Mouse (Mus musculus) MEL (cell line): ENCODE results near the gene Olfr90. TPM values are rescaled to one million over a fixed set of nuclear protein-coding genes. Genes with fewer than 3 reads are reported as not detected.

Experiments used
- DNase-seq: peaks from one replicate; pipeline ENCODE4 v3.0.0; 2011; ENCODE audit warnings: low read depth, low spot score
- H3K27ac ChIP-seq: 2 replicates; pipeline ENCODE4 v1.5.1; 2012; ENCODE audit warnings: low read depth, mild to moderate bottlenecking, control low read depth, low read length, moderate library complexity; ENCODE audit not compliant: control insufficient read depth
- H3K27me3 ChIP-seq, 2 experiments: fragments of 150-350 bp in 1 of 2; sonication (generic) in 1 of 2; 2 replicates each; pipeline ENCODE4 v1.6.1; 2012; ENCODE audit warnings: low read length in 2 of 2, mild to moderate bottlenecking in 2 of 2, improper control_type of control experiment in 1 of 2, moderate library complexity in 1 of 2; ENCODE audit not compliant: insufficient read depth in 2 of 2, control insufficient read depth in 1 of 2
- H3K36me3 ChIP-seq, 2 experiments: 2 replicates each; pipeline ENCODE4 v1.6.1; 2012 to 2014; ENCODE audit warnings: low read length in 2 of 2, improper control_type of control experiment in 1 of 2, inconsistent platforms in 1 of 2, mild to moderate bottlenecking in 1 of 2; ENCODE audit not compliant: insufficient read depth in 2 of 2, control insufficient read depth in 1 of 2
- H3K4me1 ChIP-seq, 2 experiments: fragments of 150-350 bp in 1 of 2; sonication (generic) in 1 of 2; 2 replicates each; pipeline ENCODE4 v1.6.1; 2012; ENCODE audit warnings: low read length in 2 of 2, improper control_type of control experiment in 1 of 2, mild to moderate bottlenecking in 1 of 2; ENCODE audit not compliant: insufficient read depth in 2 of 2, control insufficient read depth in 1 of 2
- H3K4me3 ChIP-seq, 2 experiments: fragments of 150-350 bp in 1 of 2; sonication (generic) in 1 of 2; 2 replicates each; pipeline ENCODE4 v1.5.1; 2012; ENCODE audit warnings: low read depth in 2 of 2, low read length in 2 of 2, mild to moderate bottlenecking in 2 of 2, moderate library complexity in 2 of 2, control low read depth in 1 of 2, improper control_type of control experiment in 1 of 2; ENCODE audit not compliant: control insufficient read depth in 1 of 2, insufficient read depth in 1 of 2
- H3K79me2 ChIP-seq: 2 replicates; pipeline ENCODE4 v1.6.1; 2012; ENCODE audit warnings: mild to moderate bottlenecking, low read length, moderate library complexity; ENCODE audit not compliant: control insufficient read depth, poor library complexity, insufficient read depth
- H3K9ac ChIP-seq: 2 replicates; pipeline ENCODE4 v1.6.1; 2012; ENCODE audit warnings: low read depth, mild to moderate bottlenecking, control low read depth, low read length, moderate library complexity; ENCODE audit not compliant: control insufficient read depth, poor library complexity, severe bottlenecking
- H3K9me3 ChIP-seq: fragments of 150-350 bp; sonication (generic); replicated peaks from 2 replicates; pipeline ENCODE4 v1.6.1; 2012; ENCODE audit warnings: mild to moderate bottlenecking, low read length, improper control_type of control experiment, moderate library complexity; ENCODE audit not compliant: insufficient read depth
- CHD1 ChIP-seq: IDR thresholded peaks from 2 replicates; pipeline ENCODE4 v1.6.1; 2012; ENCODE audit warnings: low read depth, mild to moderate bottlenecking, inconsistent platforms, low read length, improper control_type of control experiment
- CTCF ChIP-seq, 3 experiments: IDR thresholded peaks in 2 of 3; conservative IDR thresholded peaks in 1 of 3; 2 replicates each; pipeline ENCODE4 v1.5.1; 2011 to 2012; ENCODE audit warnings: low read length in 3 of 3, low read depth in 2 of 3, mild to moderate bottlenecking in 2 of 3, improper control_type of control experiment in 1 of 3, inconsistent platforms in 1 of 3, mixed read lengths in 1 of 3, moderate library complexity in 1 of 3; ENCODE audit not compliant: control insufficient read depth in 1 of 3, insufficient read depth in 1 of 3, poor library complexity in 1 of 3, severe bottlenecking in 1 of 3
- E2F4 ChIP-seq: IDR thresholded peaks from 2 replicates; pipeline ENCODE4 v1.6.1; 2011; ENCODE audit warnings: low read depth, low read length, improper control_type of control experiment, borderline replicate concordance
- EP300 ChIP-seq, 2 experiments: IDR thresholded peaks; 2 replicates each; pipeline ENCODE4 v1.6.1; 2011; ENCODE audit warnings: improper control_type of control experiment in 2 of 2, low read length in 2 of 2, low read depth in 1 of 2, mild to moderate bottlenecking in 1 of 2
- ETS1 ChIP-seq: IDR thresholded peaks from 2 replicates; pipeline ENCODE4 v1.6.1; 2012; ENCODE audit warnings: low read depth, mild to moderate bottlenecking, inconsistent platforms, low read length, improper control_type of control experiment, moderate library complexity
- GABPA ChIP-seq: IDR thresholded peaks from 2 replicates; pipeline ENCODE4 v1.6.1; 2012; ENCODE audit warnings: low read depth, mild to moderate bottlenecking, inconsistent platforms, low read length, improper control_type of control experiment, moderate library complexity
- MAZ ChIP-seq: IDR thresholded peaks from 2 replicates; pipeline ENCODE4 v1.6.1; 2012; ENCODE audit warnings: low read depth, mild to moderate bottlenecking, inconsistent platforms, low read length, improper control_type of control experiment
- MEF2A ChIP-seq: IDR thresholded peaks from 2 replicates; pipeline ENCODE4 v1.6.1; 2014; ENCODE audit warnings: low read depth, mild to moderate bottlenecking, inconsistent platforms, low read length, improper control_type of control experiment; ENCODE audit not compliant: poor library complexity, insufficient replicate concordance, severe bottlenecking; ENCODE audit errors: extremely low read depth
- MYB ChIP-seq: IDR thresholded peaks from 2 replicates; pipeline ENCODE4 v1.6.1; 2011; ENCODE audit warnings: mild to moderate bottlenecking, low read depth, low read length, improper control_type of control experiment
- NELFE ChIP-seq: IDR thresholded peaks from 2 replicates; pipeline ENCODE4 v1.6.1; 2011; ENCODE audit warnings: low read depth, low read length, improper control_type of control experiment
- RAD21 ChIP-seq: IDR thresholded peaks from 2 replicates; pipeline ENCODE4 v1.6.1; 2011; ENCODE audit warnings: mild to moderate bottlenecking, low read depth, low read length, improper control_type of control experiment
- RCOR1 ChIP-seq: IDR thresholded peaks from 2 replicates; pipeline ENCODE4 v1.6.1; 2012; ENCODE audit warnings: low read depth, mild to moderate bottlenecking, inconsistent platforms, low read length, improper control_type of control experiment
- SIN3A ChIP-seq: IDR thresholded peaks from 2 replicates; pipeline ENCODE4 v1.6.1; 2012; ENCODE audit warnings: low read length, improper control_type of control experiment, inconsistent platforms
- SMC3 ChIP-seq: IDR thresholded peaks from 2 replicates; pipeline ENCODE4 v1.6.1; 2011; ENCODE audit warnings: low read depth, low read length, improper control_type of control experiment
- TAL1 ChIP-seq: IDR thresholded peaks from 2 replicates; pipeline ENCODE4 v1.6.1; 2012; ENCODE audit warnings: mild to moderate bottlenecking, inconsistent platforms, low read length, moderate library complexity, mixed read lengths
- TBP ChIP-seq: IDR thresholded peaks from 2 replicates; pipeline ENCODE4 v1.8.0; 2011; ENCODE audit warnings: low read depth, low read length, improper control_type of control experiment
- USF2 ChIP-seq, 2 experiments: IDR thresholded peaks; 2 replicates each; pipeline ENCODE4 v1.6.1; 2011 to 2012; ENCODE audit warnings: improper control_type of control experiment in 2 of 2, low read length in 2 of 2, borderline replicate concordance in 1 of 2, inconsistent platforms in 1 of 2, low read depth in 1 of 2, mild to moderate bottlenecking in 1 of 2; ENCODE audit not compliant: insufficient read depth in 1 of 2
- ZMIZ1 ChIP-seq: IDR thresholded peaks from 2 replicates; pipeline ENCODE4 v1.6.1; 2012; ENCODE audit warnings: low read depth, mild to moderate bottlenecking, inconsistent platforms, low read length, improper control_type of control experiment, moderate library complexity
- ZNF384 ChIP-seq: IDR thresholded peaks from 2 replicates; pipeline ENCODE4 v1.6.1; 2012; ENCODE audit warnings: low read depth, mild to moderate bottlenecking, inconsistent platforms, low read length, improper control_type of control experiment
- polyA plus RNA-seq, 2 experiments: library from polyadenylated mRNA; stranded (reverse) in 1 of 2; unstranded in 1 of 2; fragments of >175 nt in 1 of 2; fragments of >200 nt in 1 of 2; gene quantifications; 2 replicates each; pipeline versions ENCODE4 v1.2.1 to v1.2.4; 2012; ENCODE audit warnings: low replicate concordance in 2 of 2, low read depth in 1 of 2; ENCODE audit not compliant: insufficient read length in 2 of 2, insufficient read depth in 1 of 2, missing spikeins in 1 of 2
- total RNA-seq: library from RNA; depleted of rRNA; stranded (reverse); fragments of 300-350 nt; gene quantifications from 2 replicates; pipeline ENCODE4 v1.2.3, GENCODE M21; 2012

Olfr90 gene
- total and polyA plus RNA-seq, 3 experiments: 0.08 TPM; not detected in 1

DNA sequence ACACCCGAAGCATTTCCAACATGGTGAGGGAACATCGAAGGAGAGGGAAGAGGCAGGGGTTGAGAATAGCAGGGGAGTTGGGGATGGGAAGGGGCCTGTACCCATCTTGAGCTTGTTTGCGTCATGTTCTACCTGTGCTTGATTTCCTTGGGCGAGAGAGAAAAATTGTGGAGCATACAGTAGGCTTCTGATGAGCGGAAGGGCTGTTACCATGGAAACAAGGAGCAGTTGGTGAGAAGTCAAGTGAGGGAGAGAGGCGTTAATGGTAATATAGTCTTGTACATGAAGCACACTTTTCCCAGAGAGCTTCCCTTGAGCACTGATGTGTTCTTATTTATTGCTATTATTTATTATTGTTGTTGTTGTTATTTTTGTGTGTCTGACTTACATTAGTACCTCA lies 31.3 kb downstream of the Olfr90 start:
- H3K9ac ChIP-seq: no peak overlapping the region
- no peak for TF ChIP-seq CTCF (IDR thresholded peaks at IDR 0.05 in 2 of 3, conservative IDR thresholded peaks at IDR 0.05 in 1 of 3; ENCODE audit: control insufficient read depth in 1 of 3, insufficient read depth in 1 of 3, low read depth in 2 of 3, low read length in 3 of 3, poor library complexity in 1 of 3, severe bottlenecking in 1 of 3)
- TF ChIP-seq TBP: no peak
- TF ChIP-seq MYB: no peak
- no peak for TF ChIP-seq RCOR1
- no peak for TF ChIP-seq EP300 (IDR thresholded peaks at IDR 0.05; ENCODE audit: low read depth in 1 of 2, low read length in 2 of 2)
- TF ChIP-seq USF2 (IDR thresholded peaks at IDR 0.05; ENCODE audit: borderline replicate concordance in 1 of 2, insufficient read depth in 1 of 2, low read depth in 1 of 2, low read length in 2 of 2): no peak
- TF ChIP-seq SIN3A: no peak
- TF ChIP-seq CHD1: no peak
- TF ChIP-seq ZNF384: no peak
- no peak for TF ChIP-seq RAD21
- TF ChIP-seq MEF2A: no peak
- TF ChIP-seq MAZ: no peak
- no peak for TF ChIP-seq ETS1
- TF ChIP-seq GABPA: no peak
- no peak for TF ChIP-seq NELFE
- no peak for TF ChIP-seq SMC3
- TF ChIP-seq ZMIZ1: no peak
- no peak for TF ChIP-seq TAL1
- no peak for TF ChIP-seq E2F4
- TF ChIP-seq, all 39 proteins: peak for 0
- no peak overlapping the region for H3K4me3 ChIP-seq
- no peak overlapping the region for H3K27ac ChIP-seq
- no peaks in the 10 kb centered on the region for H3K36me3 ChIP-seq
- no peaks in the 10 kb centered on the region for H3K4me1 ChIP-seq
- H3K27me3 ChIP-seq: no peaks in the 10 kb centered on the region
- no peak for DNase-seq
- no peaks in the 10 kb centered on the region for H3K9me3 ChIP-seq
- H3K79me2 ChIP-seq: no peaks in the 10 kb centered on the region

- no peak for TF ChIP-seq SIN3A
- TF ChIP-seq E2F4: no peak
- no peak for TF ChIP-seq ETS1
- no peak for TF ChIP-seq MAZ
- no peak for TF ChIP-seq SMC3
- Histone ChIP-seq H3K36me3 (peaks cover 0 to 3% of the 10 kb centered on the region in 2 experiments; a peak in 2 of 4 replicates), H3K4me3 (no peak overlapping the region), H3K79me2 (no peaks in the 10 kb centered on the region; the same call in 1 of the 2 replicates), H3K9ac (no peak overlapping the region), H3K27me3 (no peaks in the 10 kb centered on the region), H3K9me3 (no peaks in the 10 kb centered on the region), H3K27ac (no peak overlapping the region), H3K4me1 (no peaks in the 10 kb centered on the region)
- no peak for DNase-seq
These were observed 36.6 kb downstream of the Olfr90 start for GRCm38 (mm10) chr17:37051745-37052144.
